Mouse (Mus musculus): ENCODE measurements around the gene Ins2. TPM values are rescaled to one million over a fixed set of nuclear protein-coding genes. Genes with fewer than 3 reads are reported as not detected.

Gene Ins2
- total RNA-seq, 2 experiments from 2014 or later, result not detected

- DNase-seq (ENCODE audit: extremely low spot score in 1 of 2, low spot score in 1 of 2), result no peak
These were observed 78.6 kb downstream of the Ins2 start for GRCm38 (mm10) chr7:142664465-142665029.

DNA sequence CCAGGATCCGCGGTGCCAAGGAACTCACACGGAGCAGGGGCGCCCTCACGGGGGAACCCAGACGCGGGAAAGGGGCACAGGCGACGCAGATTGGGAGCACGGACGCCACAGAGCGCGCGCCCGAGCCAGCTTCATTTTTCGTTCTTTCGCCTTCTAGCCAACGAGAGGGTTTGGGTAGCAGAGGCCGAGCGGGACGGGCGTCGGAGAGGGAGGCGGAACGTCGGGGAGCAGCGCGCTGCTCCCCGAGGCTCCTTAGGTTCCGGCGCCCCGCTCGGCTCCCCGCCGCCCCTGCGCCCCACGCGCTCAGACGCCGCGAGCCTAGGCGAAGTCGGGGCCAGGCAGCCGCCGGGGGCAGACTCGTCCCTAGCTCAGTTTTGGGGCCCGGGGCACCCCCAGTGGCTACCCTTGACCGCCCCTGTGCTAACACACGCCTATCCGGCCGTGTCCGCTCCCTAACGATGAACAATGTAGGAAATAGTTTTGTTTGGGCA is 79.2 kb downstream of the Ins2 start:
- DNase-seq (ENCODE audit: extremely low spot score in 1 of 2, low spot score in 1 of 2), result no peak

GRCm38 (mm10) chr7:142663151-142663550 is 80.0 kb downstream of the Ins2 start:
- DNase-seq (ENCODE audit: extremely low spot score in 1 of 2, low spot score in 1 of 2), result no peak

GRCm38 (mm10) chr7:142661811-142662210 is 81.4 kb downstream of the Ins2 start:
- DNase-seq (ENCODE audit: extremely low spot score in 1 of 2, low spot score in 1 of 2), result no peak

GRCm38 (mm10) chr7:142661046-142661445 is 82.1 kb downstream of the Ins2 start:
- DNase-seq (ENCODE audit: extremely low spot score in 1 of 2, low spot score in 1 of 2), result no peak

DNA sequence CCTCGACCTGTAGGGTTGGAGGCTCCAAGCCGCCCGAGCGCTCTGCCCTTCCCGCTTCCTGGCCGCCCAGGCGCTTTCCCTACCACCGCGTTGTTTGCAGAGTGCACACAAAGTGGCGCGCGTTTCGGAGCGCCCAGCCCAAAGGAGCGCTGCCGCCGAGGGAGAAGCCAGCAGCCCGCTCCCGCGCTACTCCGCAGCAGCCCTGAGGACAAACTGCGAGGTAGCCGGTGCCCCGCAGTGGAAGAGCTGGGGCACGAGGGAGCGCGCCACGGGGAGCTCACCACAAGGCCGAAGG is 82.6 kb downstream of the Ins2 start:
- no peak for DNase-seq (ENCODE audit: extremely low spot score in 1 of 2, low spot score in 1 of 2)

GRCm38 (mm10) chr7:142659767-142660650 is 83.2 kb downstream of the Ins2 start:
- no peak for DNase-seq (ENCODE audit: extremely low spot score in 1 of 2, low spot score in 1 of 2)

DNA sequence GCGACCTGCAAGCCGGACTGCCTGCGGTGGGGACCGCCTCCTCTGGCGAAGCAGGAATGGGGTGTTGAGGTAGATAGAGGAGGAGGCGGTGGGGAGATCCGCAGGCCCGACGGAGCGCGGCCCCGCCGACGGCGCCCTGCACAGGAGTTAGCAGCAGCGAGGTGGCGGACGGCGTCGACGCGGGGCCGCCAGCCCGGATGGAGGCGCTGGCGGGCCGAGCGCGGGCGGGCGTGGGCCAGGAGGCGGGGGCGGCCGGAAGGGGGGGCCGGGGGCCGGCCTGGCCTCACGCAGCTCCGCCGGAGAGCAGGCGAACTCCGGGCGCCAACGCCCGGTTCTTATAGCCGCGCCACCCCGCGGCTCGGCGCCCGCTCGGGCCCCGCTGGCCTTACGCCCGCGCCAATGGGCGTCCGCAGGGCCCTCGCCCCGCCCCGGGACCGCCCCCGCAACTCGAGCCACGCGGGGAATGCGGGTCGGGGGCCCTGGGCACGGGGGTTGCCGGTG is 84.0 kb downstream of the Ins2 start:
- no peak for DNase-seq (ENCODE audit: extremely low spot score in 1 of 2, low spot score in 1 of 2)

DNA sequence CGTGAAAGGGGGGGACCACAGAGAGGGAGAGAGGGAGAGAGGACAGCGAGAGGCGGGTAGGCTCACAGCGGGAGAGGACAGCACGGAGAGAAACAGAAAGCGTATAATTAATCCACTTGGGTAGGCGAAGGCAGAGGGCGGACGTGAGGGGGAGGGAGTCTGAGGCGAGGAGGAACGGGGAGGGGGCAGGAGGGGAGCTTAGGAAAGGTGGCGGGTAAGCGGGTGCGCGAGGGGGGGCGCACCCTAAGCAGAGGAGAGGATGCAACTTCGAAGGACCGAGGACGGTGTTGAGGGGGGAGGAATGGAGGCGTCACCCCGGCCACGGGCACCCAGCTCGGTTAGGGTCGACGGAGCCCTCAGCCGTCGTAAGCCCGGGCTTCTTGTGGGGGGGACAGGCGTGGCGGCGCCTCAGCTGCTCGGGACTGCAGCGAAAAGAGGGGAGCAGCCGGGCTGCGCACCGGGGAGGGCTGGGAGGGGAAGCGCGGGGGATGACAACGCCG is 84.5 kb downstream of the Ins2 start:
- no peak for DNase-seq (ENCODE audit: extremely low spot score in 1 of 2, low spot score in 1 of 2)

DNA sequence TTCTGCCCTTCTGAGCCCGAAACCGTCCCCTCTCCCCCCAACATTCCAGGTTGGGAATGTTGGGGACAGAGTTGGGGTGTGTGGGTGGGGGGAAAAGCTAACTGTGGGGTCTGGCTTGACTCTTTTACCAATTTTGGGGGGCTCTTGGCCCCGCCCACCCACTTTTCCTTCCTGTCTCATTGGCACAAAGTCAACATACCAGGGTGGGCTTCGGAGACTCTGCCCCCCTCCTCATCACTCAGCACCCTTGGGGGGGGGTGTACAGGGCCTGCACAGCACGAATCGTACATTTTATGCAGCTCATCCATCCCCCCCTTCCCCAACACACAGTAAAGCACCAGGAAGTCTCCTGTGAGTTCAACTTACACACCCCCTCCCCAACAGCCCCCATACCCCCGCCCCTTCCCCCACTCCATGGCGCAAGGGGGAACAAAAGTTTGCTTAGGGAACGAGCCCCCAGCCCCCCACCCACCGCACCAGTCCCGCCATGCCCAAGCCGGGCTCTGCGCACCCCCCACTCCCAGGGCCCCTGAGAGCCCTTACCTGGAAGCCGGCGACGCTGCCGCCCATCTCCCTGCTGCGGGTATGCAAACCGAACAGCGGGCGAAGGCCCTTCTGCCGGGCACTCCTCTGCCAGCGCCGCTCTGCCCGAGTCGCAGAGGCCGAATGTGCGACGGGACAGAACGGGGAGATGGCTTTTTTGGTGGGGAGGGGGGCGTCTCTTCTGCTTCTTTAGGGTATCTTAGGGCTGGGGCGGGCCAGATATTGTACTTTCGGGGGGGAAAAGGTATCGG is 85.2 kb downstream of the Ins2 start:
- peak in 1 of 2 experiments; percentile 2 for DNase-seq (ENCODE audit: extremely low spot score in 1 of 2, low spot score in 1 of 2)

- DNase-seq (ENCODE audit: extremely low spot score in 1 of 2, low spot score in 1 of 2), result peak in 1 of 2 experiments; percentile 3
These were observed 85.8 kb downstream of the Ins2 start for GRCm38 (mm10) chr7:142657341-142657791.

DNA sequence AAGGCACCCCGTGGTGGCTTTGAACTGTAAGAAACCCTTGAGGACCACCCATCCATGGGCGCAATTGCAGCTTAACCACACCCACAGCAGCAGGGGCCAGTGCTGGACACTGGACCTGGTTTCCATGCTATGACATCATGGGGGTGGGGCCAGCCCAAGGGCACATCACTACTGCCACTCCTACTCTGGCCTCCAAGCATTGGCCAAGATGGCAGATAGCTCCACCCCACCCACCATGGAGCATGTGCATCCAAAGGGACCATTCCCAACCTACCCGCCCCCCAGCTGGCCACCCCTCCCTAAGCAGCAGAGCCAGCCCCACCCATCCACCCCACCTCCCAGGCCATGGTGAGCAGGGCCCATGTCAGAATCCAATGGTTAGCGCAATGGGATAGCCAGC is 87.1 kb downstream of the Ins2 start:
- peak in 1 of 2 experiments; percentile 3 for DNase-seq (ENCODE audit: extremely low spot score in 1 of 2, low spot score in 1 of 2)

GRCm38 (mm10) chr7:142655633-142656032 is 87.5 kb downstream of the Ins2 start:
- no peak for DNase-seq (ENCODE audit: extremely low spot score in 1 of 2, low spot score in 1 of 2)

- DNase-seq (ENCODE audit: extremely low spot score in 1 of 2, low spot score in 1 of 2), result peak in 1 of 2 experiments; percentile 4
These were observed 89.5 kb downstream of the Ins2 start for GRCm38 (mm10) chr7:142653726-142654125.

DNA sequence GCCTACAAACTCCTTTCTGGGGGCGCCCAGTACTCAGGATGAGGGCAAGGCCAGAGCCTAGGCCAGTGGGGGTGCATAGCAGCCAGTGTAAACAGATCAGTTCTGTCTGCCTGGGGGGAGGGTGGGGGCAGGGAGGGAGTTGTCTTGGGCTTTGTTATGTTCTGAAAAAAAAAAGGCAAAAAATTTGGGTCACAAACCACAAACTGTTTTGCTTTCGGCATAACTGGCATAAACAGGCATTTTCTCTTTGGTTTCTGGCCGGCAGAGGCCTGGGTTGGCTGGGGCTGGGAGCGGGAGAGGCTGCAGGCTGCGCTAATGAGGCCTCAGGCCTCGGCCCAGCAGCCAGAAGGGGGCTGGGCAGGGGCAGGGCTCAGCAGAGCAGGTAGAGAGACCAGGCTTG is 96.5 kb downstream of the Ins2 start:
- DNase-seq (ENCODE audit: extremely low spot score in 1 of 2, low spot score in 1 of 2), result no peak

DNA sequence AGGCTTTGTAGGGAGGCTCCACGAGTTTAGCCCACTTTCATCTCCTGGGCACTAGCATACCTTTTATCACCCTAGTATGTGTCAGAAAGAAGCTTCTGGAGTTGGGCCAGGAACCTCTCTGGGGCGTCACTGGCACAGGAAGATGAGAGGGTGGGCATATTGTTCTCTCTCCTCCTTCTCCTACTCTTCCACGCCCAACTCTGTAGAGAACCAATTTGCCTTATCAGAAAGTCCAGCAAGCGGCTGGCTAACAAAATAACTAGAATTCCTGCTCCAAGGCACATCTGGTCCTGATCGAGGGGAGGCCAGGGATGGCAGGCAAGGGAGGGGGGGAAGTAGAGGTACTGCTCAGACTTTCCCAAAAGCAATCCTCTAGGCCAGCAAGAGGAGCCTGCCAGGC is 98.1 kb downstream of the Ins2 start:
- DNase-seq (ENCODE audit: extremely low spot score in 1 of 2, low spot score in 1 of 2), result no peak

DNA sequence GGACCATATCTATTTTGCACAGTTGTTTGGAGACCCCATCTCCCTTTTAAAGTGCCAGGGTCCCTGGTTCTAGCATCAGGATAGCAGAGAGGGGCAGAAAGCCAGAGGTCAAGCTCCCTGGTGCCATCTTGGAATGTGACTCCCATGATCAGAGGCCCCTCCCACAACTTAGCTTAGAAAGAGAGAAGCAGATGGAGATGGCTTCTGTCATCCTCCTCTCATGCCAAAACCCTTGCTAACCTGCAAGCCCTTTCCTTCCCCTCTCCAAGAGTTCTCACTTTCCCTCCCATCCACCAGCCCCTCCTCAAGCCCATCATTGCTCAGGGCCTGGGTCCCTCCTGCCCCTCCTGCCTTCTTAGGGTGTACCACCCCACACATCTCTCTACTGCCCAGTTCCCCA is 107.0 kb downstream of the Ins2 start:
- no peak for DNase-seq (ENCODE audit: extremely low spot score in 1 of 2, low spot score in 1 of 2)

GRCm38 (mm10) chr7:142630691-142631090 is 112.5 kb downstream of the Ins2 start:
- DNase-seq (ENCODE audit: extremely low spot score in 1 of 2, low spot score in 1 of 2), result no peak

- DNase-seq (ENCODE audit: extremely low spot score in 1 of 2, low spot score in 1 of 2), result no peak
These were observed 113.4 kb downstream of the Ins2 start for GRCm38 (mm10) chr7:142629806-142630205.

Data from layer of hippocampus, postnatal 25 days (tissue).